Mouse (Mus musculus) retina, adult 2 months (tissue): ENCODE data around the gene Idh1.

ENCODE experiments used
- DNase-seq: peaks from one replicate; pipeline ENCODE4 v3.0.0-alpha.2; 2012; ENCODE audit warnings: low read depth, low spot score

Idh1 gene

GRCm38 (mm10) chr1:65113536-65114172, 72.6 kb downstream of the Idh1 start:
- DNase-seq, result no peak

- no peak for DNase-seq
These were observed 73.5 kb downstream of the Idh1 start for GRCm38 (mm10) chr1:65112807-65113196.

- DNase-seq, result peak; percentile 74
These were observed 74.1 kb downstream of the Idh1 start for GRCm38 (mm10) chr1:65112031-65112806.

GRCm38 (mm10) chr1:65109756-65110435, 76.4 kb downstream of the Idh1 start:
- DNase-seq, result no peak

GRCm38 (mm10) chr1:65109196-65109595, 77.1 kb downstream of the Idh1 start:
- no peak for DNase-seq
